Mouse (Mus musculus) left cerebral cortex, adult 8-10 months (tissue): ENCODE measurements around the gene Calcrl. TPM values are rescaled to one million over a fixed set of nuclear protein-coding genes. Genes with fewer than 3 reads are reported as not detected.

Experiments
- DNase-seq, 2 experiments: peaks; one replicate each; pipeline ENCODE4 v3.0.0; 2022; ENCODE audit warnings: low spot score in 2 of 2
- total RNA-seq, 4 experiments: library from RNA; stranded (reverse); gene quantifications; 2 replicates each; pipeline ENCODE4 v1.2.4; 2022

The Calcrl gene
- total RNA-seq, 4 experiments from 2014 or later, result 6.5 to 8.9 (median 7.1) TPM

DNA sequence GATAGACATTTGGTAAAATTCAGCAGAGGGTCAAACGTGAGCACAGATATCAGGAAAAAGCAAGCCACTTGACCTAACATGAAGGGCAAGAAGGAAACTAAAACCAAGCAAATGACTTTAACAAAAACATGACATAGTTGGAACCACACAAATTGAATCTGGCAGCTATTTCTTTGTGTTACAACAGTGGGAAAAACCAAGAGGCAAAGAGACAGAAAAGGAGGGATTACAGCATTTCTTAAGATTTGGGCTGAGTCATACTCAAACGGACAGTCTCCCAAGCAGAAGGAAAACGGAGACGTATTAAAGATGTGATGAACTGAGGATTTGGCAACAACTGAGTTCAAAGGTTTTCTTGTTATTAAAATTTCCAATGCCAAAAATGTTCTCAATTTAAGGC is 88.9 kb downstream of the Calcrl start:
- no peak for DNase-seq

DNA sequence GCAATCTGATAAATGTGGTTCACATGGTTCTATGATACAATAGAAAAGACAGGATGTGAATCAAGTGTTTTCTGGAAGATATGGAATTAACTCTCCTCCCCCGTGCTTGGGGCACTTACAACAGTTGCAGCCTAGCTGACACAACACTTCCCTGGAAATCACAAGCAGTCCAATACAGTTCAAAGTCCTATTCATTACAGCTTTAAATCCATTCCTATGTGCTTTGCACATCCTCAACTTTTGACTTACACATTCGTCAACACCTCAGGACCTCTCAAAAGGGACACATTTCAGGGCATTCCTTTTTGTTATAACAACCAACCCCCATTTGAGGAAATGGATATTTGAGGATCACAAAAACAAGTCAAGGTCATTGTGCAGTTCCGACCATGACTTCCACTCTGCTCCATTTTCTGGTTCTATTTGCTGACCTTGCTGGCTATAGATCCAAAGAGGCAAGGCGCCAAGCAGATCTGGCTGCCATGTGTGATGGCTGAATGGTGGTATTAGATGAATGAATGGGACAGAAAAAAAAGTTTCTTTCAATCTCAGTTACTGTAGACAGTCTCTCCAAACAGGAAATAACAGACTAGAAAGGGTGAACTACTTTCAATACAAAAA is 108.9 kb downstream of the Calcrl start:
- no peak for DNase-seq

DNA sequence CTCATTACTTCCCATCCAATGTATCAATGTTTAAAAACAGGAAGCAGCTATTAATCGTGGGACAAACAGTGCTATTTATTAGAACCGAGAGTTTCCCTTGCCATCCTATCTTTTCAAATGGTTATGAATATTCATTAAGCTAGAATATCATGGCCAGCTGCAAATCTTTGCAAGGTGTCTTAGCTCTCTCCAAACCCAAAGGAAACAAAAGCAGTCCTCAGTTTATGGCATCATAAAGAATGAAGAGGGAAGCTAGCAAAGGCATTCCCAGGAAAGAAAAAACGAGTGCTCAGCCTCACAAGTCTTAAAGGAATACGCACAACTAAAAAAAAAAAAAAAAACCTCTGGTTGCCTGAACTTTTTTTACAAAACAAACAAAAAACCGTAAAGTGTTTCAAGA is 128.7 kb downstream of the Calcrl start:
- no peak for DNase-seq

DNA sequence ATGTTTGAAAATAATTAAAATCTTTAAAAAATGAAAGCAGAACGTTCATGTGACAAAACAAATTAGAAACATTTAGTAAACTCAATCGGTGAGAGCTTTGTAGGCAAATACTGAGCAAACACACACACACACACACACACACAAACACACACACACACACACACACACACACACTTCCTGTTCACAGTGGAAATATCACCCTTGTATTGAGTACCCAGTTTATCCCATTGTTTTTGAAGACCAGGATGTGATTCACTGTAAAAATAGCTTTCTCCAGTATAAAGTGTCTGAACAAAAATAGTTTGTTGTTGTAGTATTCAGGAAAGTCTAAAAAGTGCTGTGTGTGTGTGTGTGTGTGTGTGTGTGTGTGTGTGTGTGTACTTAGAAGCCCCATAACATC is 130.1 kb downstream of the Calcrl start:
- DNase-seq, result no peak

DNA sequence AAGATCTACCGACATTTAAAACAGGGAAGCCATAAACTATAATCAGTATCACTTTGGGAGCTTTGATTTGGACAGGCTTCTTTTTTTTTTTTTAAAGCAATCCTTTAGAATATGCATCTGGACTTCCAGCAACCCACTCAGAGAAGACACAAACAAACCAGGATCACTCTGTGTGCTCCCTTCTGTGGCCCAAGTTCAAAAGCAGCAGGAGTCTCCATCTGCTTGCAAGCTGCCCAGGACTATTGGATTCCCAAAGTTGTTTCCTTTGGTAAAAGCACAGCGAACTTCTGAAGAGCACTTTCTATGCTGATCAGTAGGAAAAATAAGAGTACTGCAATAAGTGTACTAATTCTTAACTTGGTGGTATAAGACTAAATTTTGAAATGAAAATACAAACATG is 130.6 kb downstream of the Calcrl start:
- no peak for DNase-seq

DNA sequence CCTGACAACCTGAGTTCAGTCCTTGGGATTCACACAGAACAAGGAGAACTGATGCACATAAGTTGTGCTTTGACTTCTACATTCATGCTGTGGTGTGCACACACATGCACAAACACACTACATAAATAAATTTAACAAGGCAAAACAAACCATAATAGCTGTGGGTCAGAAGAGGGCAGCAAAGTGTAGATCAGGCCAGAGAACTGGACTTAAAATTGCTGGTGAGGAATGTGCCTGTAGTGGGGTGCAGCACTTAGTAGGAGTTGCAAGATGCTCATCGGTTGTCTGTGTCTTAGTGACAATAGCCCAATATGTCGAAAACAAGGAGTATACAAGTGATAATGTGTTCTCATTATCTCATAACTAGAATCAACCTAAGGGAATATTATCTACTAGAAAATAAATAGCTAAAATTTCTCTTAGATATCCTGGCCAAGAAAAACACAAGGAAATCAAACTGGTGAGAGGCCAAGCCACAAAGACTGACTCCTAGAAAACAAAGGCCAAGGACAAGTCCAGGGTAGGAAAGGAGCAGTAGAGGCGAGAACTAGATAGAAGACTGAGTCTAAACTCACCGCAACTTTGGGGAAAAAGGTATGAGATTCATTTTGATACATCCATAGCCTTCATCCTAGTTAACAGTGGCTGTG is 132.7 kb downstream of the Calcrl start:
- no peak for DNase-seq

DNA sequence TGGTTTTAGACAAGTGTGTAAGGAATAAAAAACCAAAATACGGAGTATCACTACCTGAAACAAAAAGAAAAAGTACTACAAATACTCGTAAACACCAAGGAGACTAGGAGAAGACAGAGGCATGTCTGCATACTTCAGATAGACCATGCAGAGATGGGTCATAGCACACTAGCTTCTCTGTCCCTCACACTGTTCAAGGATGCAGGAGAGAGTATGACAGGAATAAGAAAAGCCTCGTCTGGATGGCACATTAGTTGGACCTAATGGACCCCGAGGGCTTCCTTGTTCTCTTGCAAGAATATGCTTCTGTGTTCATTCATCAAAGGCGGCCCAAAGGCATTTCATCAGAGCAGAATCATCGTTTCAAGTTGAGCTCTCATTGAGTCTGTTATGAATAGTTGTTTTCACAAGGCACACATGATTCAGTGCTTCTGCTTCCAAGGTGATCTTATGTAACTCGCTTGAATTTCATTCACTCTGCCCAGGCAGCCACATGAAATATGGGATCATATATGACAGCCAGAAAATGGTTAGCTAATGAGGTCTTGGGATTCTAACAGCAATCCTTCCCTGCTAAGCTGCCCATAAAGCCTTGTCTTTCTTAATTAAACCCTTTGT is 136.2 kb downstream of the Calcrl start:
- no peak for DNase-seq

Other genes with a start within 250 kb of the Calcrl start
- 1 to 10 TPM; 4.3 to 5.0 (median 4.3) TPM for gene Tfpi, start 51.4 kb upstream of the Calcrl start, total RNA-seq
- gene Ctnnd1, start 225.4 kb upstream of the Calcrl start, total RNA-seq, result 10 to 100 TPM; 57.2 to 69.1 (median 60.0) TPM
- gene Btbd18, start 233.7 kb upstream of the Calcrl start, total RNA-seq, result not detected
- 10 to 100 TPM; 31.1 to 43.1 (median 34.4) TPM for gene Selenoh, start 245.4 kb upstream of the Calcrl start, total RNA-seq